Mouse (Mus musculus) c-Kit-positive CD71-positive TER-119-positive erythroid progenitor cells, embryonic 14.5 days (primary cell): ENCODE data around the gene Cacna1d.
A peak's percentile ranks its signal among the peaks of the same experiment; 100 is the strongest.

Source experiments
- DNase-seq: peaks from one replicate; pipeline ENCODE4 v3.0.0-alpha.2; 2013; ENCODE audit warnings: low spot score

Gene Cacna1d

GRCm38 (mm10) chr14:30491342-30491741 is at the start of gene Cacna1d:
TSS of gene Cacna1d (minus strand) at chr14:30491455.
- no peak for DNase-seq

GRCm38 (mm10) chr14:30533780-30534450 is 42.7 kb upstream of the Cacna1d start:
- DNase-seq: no peak

GRCm38 (mm10) chr14:30531896-30532295 is 40.6 kb upstream of the Cacna1d start:
- no peak for DNase-seq

- DNase-seq: no peak
Measured at GRCm38 (mm10) chr14:30531431-30531830, 40.2 kb upstream of the Cacna1d start.

GRCm38 (mm10) chr14:30530726-30531269 is 39.5 kb upstream of the Cacna1d start:
- DNase-seq: no peak

GRCm38 (mm10) chr14:30529454-30529853 is 38.2 kb upstream of the Cacna1d start:
- DNase-seq: no peak

- no peak for DNase-seq
Measured at GRCm38 (mm10) chr14:30528961-30529360, 37.7 kb upstream of the Cacna1d start.

GRCm38 (mm10) chr14:30528392-30528791 is 37.1 kb upstream of the Cacna1d start:
- no peak for DNase-seq

- DNase-seq: no peak
Measured at GRCm38 (mm10) chr14:30523356-30523755, 32.1 kb upstream of the Cacna1d start.

GRCm38 (mm10) chr14:30519323-30519722 is 28.1 kb upstream of the Cacna1d start:
- DNase-seq: no peak

GRCm38 (mm10) chr14:30515931-30516723 is 24.9 kb upstream of the Cacna1d start:
- peak; percentile 34 for DNase-seq

- peak; percentile 29 for DNase-seq
Measured at GRCm38 (mm10) chr14:30512896-30513295, 21.6 kb upstream of the Cacna1d start.

GRCm38 (mm10) chr14:30510214-30510763 is 19.0 kb upstream of the Cacna1d start:
- DNase-seq: no peak

GRCm38 (mm10) chr14:30504990-30505389 is 13.7 kb upstream of the Cacna1d start:
- no peak for DNase-seq

- no peak for DNase-seq
Measured at GRCm38 (mm10) chr14:30498202-30498601, 6.9 kb upstream of the Cacna1d start.

GRCm38 (mm10) chr14:30494998-30495397 is 3.7 kb upstream of the Cacna1d start:
- DNase-seq: no peak

- no peak for DNase-seq
Measured at GRCm38 (mm10) chr14:30493276-30493675, 2.0 kb upstream of the Cacna1d start.

GRCm38 (mm10) chr14:30479361-30479948 is 11.8 kb downstream of the Cacna1d start, which contains the start of gene Dcp1a:
TSS of gene Dcp1a (plus strand) at chr14:30479535.
- DNase-seq: peak; percentile 94

GRCm38 (mm10) chr14:30474416-30474815 is 16.8 kb downstream of the Cacna1d start:
- no peak for DNase-seq

GRCm38 (mm10) chr14:30473605-30474004 is 17.6 kb downstream of the Cacna1d start:
- DNase-seq: no peak

GRCm38 (mm10) chr14:30463312-30463711 is 27.9 kb downstream of the Cacna1d start:
- DNase-seq: no peak

- DNase-seq: peak; percentile 66
Measured at GRCm38 (mm10) chr14:30459891-30460523, 31.2 kb downstream of the Cacna1d start.
